Mouse (Mus musculus) spleen, adult 2 months (tissue): ENCODE measurements at regions not wholly inside any gene's neighbourhood (a gene's known extent, or its start where the extent isn't known, plus 50 kb on each side); places are given as distances from the start of the nearest gene placed in this dataset.

Source experiments
- CTCF ChIP-seq: fragments of 200-500 bp; IDR thresholded peaks from 2 replicates; pipeline ENCODE4 v1.5.1; 2011; ENCODE audit warnings: mild to moderate bottlenecking, inconsistent platforms; ENCODE audit not compliant: insufficient read depth, insufficient read length, insufficient replicate concordance; ENCODE audit errors: extremely low read depth
- POLR2A ChIP-seq: fragments of 200-500 bp; IDR thresholded peaks from 2 replicates; pipeline ENCODE4 v1.6.1; 2011; ENCODE audit warnings: low read depth, low read length, inconsistent platforms

- TF ChIP-seq CTCF (no peak), POLR2A (no peak)
These were observed 874.3 kb upstream of the Fam160b2 start for GRCm38 (mm10) chr14:71473907-71474306.
